Mouse (Mus musculus) forebrain, postnatal 0 days (tissue): Measurements from ENCODE around the gene Espl1. TPM values are rescaled to one million over a fixed set of nuclear protein-coding genes. Genes with fewer than 3 reads are reported as not detected.
A peak's percentile ranks its signal among the peaks of the same experiment; 100 is the strongest.

Experiments
- ATAC-seq: fragments of 200-750 bp; cut with Nextera tagmentation; 2 replicates; pipeline ENCODE4 v1.8.0; 2017; ENCODE audit warnings: mild to moderate bottlenecking, moderate library complexity
- DNase-seq: peaks from one replicate; pipeline ENCODE4 v3.0.0-alpha.2; 2015
- H3K27ac ChIP-seq: fragments of 300-500 bp; sonication (generic); 2 replicates; pipeline ENCODE4 v1.5.1; 2014; ENCODE audit warnings: low read depth, mild to moderate bottlenecking, antibody characterized with exemption, low read length, moderate library complexity, mixed read lengths
- H3K27me3 ChIP-seq: fragments of 300-500 bp; sonication (generic); 2 replicates; pipeline ENCODE4 v1.6.1; 2014; ENCODE audit warnings: mild to moderate bottlenecking, low read length, mixed read lengths; ENCODE audit not compliant: insufficient read depth
- H3K36me3 ChIP-seq: fragments of 300-500 bp; sonication (generic); 2 replicates; pipeline ENCODE4 v1.6.1; 2014; ENCODE audit warnings: mild to moderate bottlenecking, moderate library complexity; ENCODE audit not compliant: insufficient read depth
- H3K4me1 ChIP-seq: fragments of 300-500 bp; sonication (generic); 2 replicates; pipeline ENCODE4 v1.6.1; 2014; ENCODE audit warnings: antibody characterized with exemption; ENCODE audit not compliant: insufficient read depth
- H3K4me2 ChIP-seq: fragments of 300-500 bp; sonication (generic); 2 replicates; pipeline ENCODE4 v1.6.1; 2014; ENCODE audit warnings: low read depth, mild to moderate bottlenecking, moderate library complexity
- H3K4me3 ChIP-seq: fragments of 300-500 bp; sonication (generic); 2 replicates; pipeline ENCODE4 v1.5.1; 2014; ENCODE audit warnings: low read depth, low read length, mixed read lengths
- H3K9ac ChIP-seq: fragments of 300-500 bp; sonication (generic); 2 replicates; pipeline ENCODE4 v1.6.1; 2014; ENCODE audit warnings: mild to moderate bottlenecking
- H3K9me3 ChIP-seq: fragments of 300-500 bp; sonication (generic); 2 replicates; pipeline ENCODE4 v1.6.1; 2016; ENCODE audit warnings: low read length
- CTCF ChIP-seq: sonication (generic); IDR thresholded peaks from 2 replicates; pipeline ENCODE4 v1.5.1; 2016; ENCODE audit warnings: antibody characterized with exemption, control low read depth, low read depth
- WGBS: fragments of 180-500 bp; shearing (Covaris S2); extraction: QIAGEN DNeasy Blood & Tissue Kit; methylation state at CpG from one replicate; pipeline ENCODE4 v1.1.7; 2014; 5-methylcytosine and 5-hydroxymethylcytosine counted together
- polyA plus RNA-seq: library from polyadenylated mRNA; unstranded; fragments of >200 nt; fragmentation: Nextera tagmentation; extraction: Ambion mirVana; gene quantifications from 2 replicates; pipeline ENCODE4 v1.2.1, GENCODE M21; 2015
- total RNA-seq: library from RNA; depleted of rRNA; stranded (reverse); fragments of >200 nt; gene quantifications from 2 replicates; pipeline ENCODE4 v1.2.3, GENCODE M21; 2014

The Espl1 gene
- total and polyA plus RNA-seq, 2 experiments from 2014 or later = 1.5 to 9.6 TPM

DNA sequence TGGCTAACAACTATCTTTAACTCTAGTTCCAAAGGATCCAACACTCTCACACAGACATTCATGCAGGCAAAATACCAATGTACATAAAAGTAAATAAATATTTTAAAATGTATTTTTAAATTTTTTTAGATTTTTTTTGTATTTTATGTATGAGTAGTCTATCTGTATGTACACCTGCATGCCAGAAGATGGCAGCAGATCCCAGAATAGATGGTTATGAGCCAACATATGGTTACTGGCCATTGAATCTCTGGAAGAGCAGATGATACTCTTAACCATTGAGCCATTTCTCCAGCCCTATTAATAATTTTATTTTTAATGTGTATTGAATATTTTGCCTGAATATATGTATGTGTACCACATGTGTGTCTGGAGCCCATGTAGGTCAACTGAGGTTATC is 8.7 kb upstream of the Espl1 start:
- Histone ChIP-seq H3K36me3 (0 out of 2 replicates have a peak, but pooled peaks cover 8% of the 10 kb centered on the region), H3K4me1 (no peaks in the 10 kb centered on the region), H3K27me3 (no peaks in the 10 kb centered on the region), H3K27ac (no peak overlapping the region), H3K4me2 (no peak overlapping the region), H3K9me3 (no peaks in the 10 kb centered on the region), H3K9ac (no peak overlapping the region), H3K4me3 (no peak overlapping the region)
- no peak for ATAC-seq
- TF ChIP-seq CTCF = peak; percentile 60
- DNase-seq = peak; percentile 53

DNA sequence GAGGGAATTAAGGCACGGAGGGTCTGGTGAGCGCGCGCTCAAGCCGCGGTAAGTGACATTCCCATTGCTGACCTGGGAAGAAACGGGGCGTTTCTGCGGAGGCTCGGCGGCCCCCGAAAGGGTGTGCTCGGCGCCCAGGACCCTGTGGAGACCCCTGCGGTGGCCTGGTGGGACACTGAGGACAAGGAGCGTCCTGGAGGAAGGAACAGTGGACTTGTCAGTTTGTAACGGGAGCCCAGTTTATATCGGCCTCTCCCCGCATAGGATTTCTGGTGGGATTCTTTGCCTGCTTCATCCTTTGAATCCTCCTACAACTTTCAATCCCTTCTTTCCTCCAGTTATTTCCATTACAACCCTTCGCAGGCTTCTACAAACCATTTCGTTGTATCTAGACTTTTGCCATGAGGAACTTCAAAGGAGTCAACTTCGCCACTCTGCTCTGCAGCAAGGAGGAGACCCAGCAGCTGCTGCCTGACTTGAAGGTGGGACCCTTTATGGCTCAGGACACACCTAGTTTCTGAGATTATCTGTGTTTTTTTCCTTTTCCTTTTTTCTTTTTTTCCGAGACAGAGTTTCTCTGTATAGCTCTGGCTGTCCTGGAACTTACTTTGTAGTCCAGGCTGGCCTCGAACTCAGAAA is 421 bp downstream of the Espl1 start:
- ATAC-seq (0 out of 2 replicates have a peak, but pooled peaks have one; percentile 6), DNase-seq (no peak)
- Histone ChIP-seq H3K4me2 (peak overlapping the region; percentile 99), H3K27ac (no peak overlapping the region), H3K9ac (0 out of 2 replicates have a peak overlapping the region, but pooled peaks have one; percentile 10), H3K27me3 (no peaks in the 10 kb centered on the region), H3K36me3 (0 out of 2 replicates have a peak, but pooled peaks cover 3% of the 10 kb centered on the region), H3K4me1 (peaks cover 7% of the 10 kb centered on the region), H3K9me3 (no peaks in the 10 kb centered on the region), H3K4me3 (peak overlapping the region; percentile 49)
- whole genome bisulfite sequencing = 7% methylated on average over 24 of the region's 24 CpGs
- TF ChIP-seq CTCF = no peak

DNA sequence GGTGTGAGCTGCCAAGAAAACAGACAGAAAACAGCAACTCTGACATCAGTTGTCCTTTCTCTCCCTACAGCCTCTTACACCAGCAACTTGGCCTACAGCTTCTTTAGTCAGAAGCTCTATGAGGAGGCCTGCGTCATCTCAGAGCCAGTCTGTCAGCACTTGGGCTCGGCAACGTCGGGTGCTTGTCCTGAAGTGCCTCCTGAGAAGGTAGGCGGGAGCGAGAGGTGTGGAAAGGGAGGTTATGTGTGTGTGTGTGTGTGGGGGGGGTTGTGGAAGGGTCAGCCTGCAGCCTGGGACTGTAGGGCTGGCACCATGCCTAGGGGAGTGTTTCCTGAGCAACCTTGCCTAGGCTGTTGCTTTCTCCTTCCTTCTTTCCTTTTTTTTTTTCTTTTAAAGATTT is 6.5 kb downstream of the Espl1 start:
- H3K4me2 ChIP-seq = no peak overlapping the region
- ATAC-seq (no peak), DNase-seq (no peak)
- H3K9ac ChIP-seq = no peak overlapping the region
- no peak overlapping the region for H3K27ac ChIP-seq
- H3K4me1 ChIP-seq = no peaks in the 10 kb centered on the region
- H3K36me3 ChIP-seq = 0 out of 2 replicates have a peak, but pooled peaks cover 3% of the 10 kb centered on the region
- no peak overlapping the region for H3K4me3 ChIP-seq
- no peak for TF ChIP-seq CTCF
- H3K9me3 ChIP-seq = no peaks in the 10 kb centered on the region
- H3K27me3 ChIP-seq = no peaks in the 10 kb centered on the region
- WGBS = 95% methylated on average over 6 of the region's 6 CpGs

DNA sequence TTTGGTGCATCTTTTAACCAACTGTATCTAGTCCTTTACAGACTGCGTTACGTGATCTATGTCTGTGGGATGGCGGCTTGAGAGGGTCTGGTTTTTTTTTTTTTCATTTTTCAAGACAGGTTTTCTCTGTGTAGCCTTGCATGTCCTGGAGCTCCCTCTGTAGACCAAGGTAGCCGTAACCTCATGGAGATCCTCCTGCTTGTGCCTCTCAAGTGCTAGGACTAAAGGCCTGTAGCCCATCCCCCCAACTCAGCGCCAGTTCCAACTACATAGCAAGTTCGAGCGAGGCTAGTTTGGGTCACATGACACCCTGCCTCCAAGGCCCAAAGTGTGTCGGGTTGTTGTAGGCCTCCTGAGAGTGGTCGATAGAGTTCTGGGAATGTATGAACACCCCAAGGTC is 12.7 kb downstream of the Espl1 start:
- no peak for DNase-seq
- ATAC-seq = no peak
- Histone ChIP-seq H3K4me1 (no peaks in the 10 kb centered on the region), H3K9me3 (no peaks in the 10 kb centered on the region), H3K4me2 (no peak overlapping the region), H3K9ac (no peak overlapping the region), H3K4me3 (no peak overlapping the region), H3K27ac (no peak overlapping the region), H3K27me3 (no peaks in the 10 kb centered on the region), H3K36me3 (no peaks in the 10 kb centered on the region)
- WGBS = 87% methylated on average over 9 of the region's 9 CpGs
- no peak for TF ChIP-seq CTCF

DNA sequence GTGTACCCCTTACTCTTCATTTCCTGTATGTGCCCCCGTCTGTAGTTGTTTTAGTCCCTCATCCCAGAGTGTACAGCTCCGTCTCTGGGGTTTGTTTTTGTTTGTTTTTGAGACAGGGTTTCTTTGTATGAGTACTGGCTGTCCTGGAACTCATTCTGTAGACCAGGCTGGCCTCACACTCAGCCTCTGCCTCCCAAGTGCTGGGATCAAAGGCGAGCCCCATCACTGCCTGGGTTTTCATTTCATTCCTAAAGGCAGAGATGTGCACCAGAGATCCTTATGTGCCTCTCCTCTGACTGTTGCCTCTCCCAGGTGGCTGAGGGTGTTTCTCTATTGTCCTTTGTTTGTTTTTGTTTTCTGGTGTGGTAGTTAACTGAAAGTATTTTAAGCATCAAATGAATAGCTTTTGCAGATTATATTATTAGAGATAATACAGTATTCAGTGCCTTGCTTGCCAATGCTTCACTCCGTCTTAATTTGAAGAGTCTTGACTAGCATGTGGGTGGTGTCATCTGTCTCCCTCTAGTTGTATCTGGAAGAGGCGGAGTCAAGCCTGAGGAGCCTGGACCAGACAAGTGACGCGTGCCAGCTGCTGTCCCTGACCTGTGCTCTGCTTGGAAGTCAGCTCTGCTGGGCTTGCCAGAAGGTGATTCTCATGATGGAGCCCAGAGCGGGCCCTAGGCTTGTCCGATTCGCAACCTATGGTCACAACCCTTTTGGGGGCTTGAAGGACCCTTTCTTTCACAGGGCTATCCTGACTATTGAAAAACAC is 14.2 kb downstream of the Espl1 start:
- no peak overlapping the region for H3K27ac ChIP-seq
- H3K36me3 ChIP-seq = no peaks in the 10 kb centered on the region
- no peaks in the 10 kb centered on the region for H3K27me3 ChIP-seq
- 86% methylated on average over 10 of the region's 10 CpGs for WGBS
- ATAC-seq (no peak), DNase-seq (no peak)
- H3K4me1 ChIP-seq = no peaks in the 10 kb centered on the region
- TF ChIP-seq CTCF = no peak
- no peak overlapping the region for H3K4me3 ChIP-seq
- no peak overlapping the region for H3K9ac ChIP-seq
- H3K4me2 ChIP-seq = no peak overlapping the region
- H3K9me3 ChIP-seq = no peaks in the 10 kb centered on the region

- Histone ChIP-seq H3K4me1 (no peaks in the 10 kb centered on the region), H3K9ac (no peak overlapping the region), H3K4me2 (no peak overlapping the region), H3K27ac (no peak overlapping the region), H3K9me3 (no peaks in the 10 kb centered on the region), H3K27me3 (no peaks in the 10 kb centered on the region), H3K36me3 (no peaks in the 10 kb centered on the region), H3K4me3 (no peak overlapping the region)
- ATAC-seq = no peak
- DNase-seq = no peak
- TF ChIP-seq CTCF = no peak
These were observed 15.4 kb downstream of the Espl1 start for GRCm38 (mm10) chr15:102311489-102311888.

- DNase-seq (no peak), ATAC-seq (no peak)
- Histone ChIP-seq H3K4me2 (no peak overlapping the region), H3K9ac (no peak overlapping the region), H3K4me1 (no peaks in the 10 kb centered on the region), H3K36me3 (no peaks in the 10 kb centered on the region), H3K9me3 (no peaks in the 10 kb centered on the region), H3K27me3 (no peaks in the 10 kb centered on the region), H3K27ac (no peak overlapping the region), H3K4me3 (no peak overlapping the region)
- 94% methylated on average over 8 of the region's 8 CpGs for WGBS
- no peak for TF ChIP-seq CTCF
These were observed 19.2 kb downstream of the Espl1 start for GRCm38 (mm10) chr15:102315292-102315691.
